Mouse (Mus musculus) MEL (cell line): ENCODE data around the gene Dmpk. TPM values are rescaled to one million over a fixed set of nuclear protein-coding genes. Genes with fewer than 3 reads are reported as not detected.

ENCODE experiments used
- DNase-seq: peaks from one replicate; pipeline ENCODE4 v3.0.0; 2011; ENCODE audit warnings: low read depth, low spot score
- H3K27ac ChIP-seq: 2 replicates; pipeline ENCODE4 v1.5.1; 2012; ENCODE audit warnings: low read depth, mild to moderate bottlenecking, control low read depth, low read length, moderate library complexity; ENCODE audit not compliant: control insufficient read depth
- H3K27me3 ChIP-seq, 2 experiments: fragments of 150-350 bp in 1 of 2; sonication (generic) in 1 of 2; 2 replicates each; pipeline ENCODE4 v1.6.1; 2012; ENCODE audit warnings: low read length in 2 of 2, mild to moderate bottlenecking in 2 of 2, improper control_type of control experiment in 1 of 2, moderate library complexity in 1 of 2; ENCODE audit not compliant: insufficient read depth in 2 of 2, control insufficient read depth in 1 of 2
- H3K36me3 ChIP-seq, 2 experiments: 2 replicates each; pipeline ENCODE4 v1.6.1; 2012 to 2014; ENCODE audit warnings: low read length in 2 of 2, improper control_type of control experiment in 1 of 2, inconsistent platforms in 1 of 2, mild to moderate bottlenecking in 1 of 2; ENCODE audit not compliant: insufficient read depth in 2 of 2, control insufficient read depth in 1 of 2
- H3K4me1 ChIP-seq, 2 experiments: fragments of 150-350 bp in 1 of 2; sonication (generic) in 1 of 2; 2 replicates each; pipeline ENCODE4 v1.6.1; 2012; ENCODE audit warnings: low read length in 2 of 2, improper control_type of control experiment in 1 of 2, mild to moderate bottlenecking in 1 of 2; ENCODE audit not compliant: insufficient read depth in 2 of 2, control insufficient read depth in 1 of 2
- H3K4me3 ChIP-seq, 2 experiments: fragments of 150-350 bp in 1 of 2; sonication (generic) in 1 of 2; 2 replicates each; pipeline ENCODE4 v1.5.1; 2012; ENCODE audit warnings: low read depth in 2 of 2, low read length in 2 of 2, mild to moderate bottlenecking in 2 of 2, moderate library complexity in 2 of 2, control low read depth in 1 of 2, improper control_type of control experiment in 1 of 2; ENCODE audit not compliant: control insufficient read depth in 1 of 2, insufficient read depth in 1 of 2
- H3K79me2 ChIP-seq: 2 replicates; pipeline ENCODE4 v1.6.1; 2012; ENCODE audit warnings: mild to moderate bottlenecking, low read length, moderate library complexity; ENCODE audit not compliant: control insufficient read depth, poor library complexity, insufficient read depth
- H3K9ac ChIP-seq: 2 replicates; pipeline ENCODE4 v1.6.1; 2012; ENCODE audit warnings: low read depth, mild to moderate bottlenecking, control low read depth, low read length, moderate library complexity; ENCODE audit not compliant: control insufficient read depth, poor library complexity, severe bottlenecking
- H3K9me3 ChIP-seq: fragments of 150-350 bp; sonication (generic); replicated peaks from 2 replicates; pipeline ENCODE4 v1.6.1; 2012; ENCODE audit warnings: mild to moderate bottlenecking, low read length, improper control_type of control experiment, moderate library complexity; ENCODE audit not compliant: insufficient read depth
- BHLHE40 ChIP-seq: IDR thresholded peaks from 2 replicates; pipeline ENCODE4 v1.6.1; 2012; ENCODE audit warnings: low read depth, mild to moderate bottlenecking, inconsistent platforms, low read length, improper control_type of control experiment, borderline replicate concordance
- CHD1 ChIP-seq: IDR thresholded peaks from 2 replicates; pipeline ENCODE4 v1.6.1; 2012; ENCODE audit warnings: low read depth, mild to moderate bottlenecking, inconsistent platforms, low read length, improper control_type of control experiment
- CHD2 ChIP-seq: IDR thresholded peaks from 2 replicates; pipeline ENCODE4 v1.6.1; 2011; ENCODE audit warnings: low read length, improper control_type of control experiment
- CTCF ChIP-seq, 3 experiments: IDR thresholded peaks in 2 of 3; conservative IDR thresholded peaks in 1 of 3; 2 replicates each; pipeline ENCODE4 v1.5.1; 2011 to 2012; ENCODE audit warnings: low read length in 3 of 3, low read depth in 2 of 3, mild to moderate bottlenecking in 2 of 3, improper control_type of control experiment in 1 of 3, inconsistent platforms in 1 of 3, mixed read lengths in 1 of 3, moderate library complexity in 1 of 3; ENCODE audit not compliant: control insufficient read depth in 1 of 3, insufficient read depth in 1 of 3, poor library complexity in 1 of 3, severe bottlenecking in 1 of 3
- E2F4 ChIP-seq: IDR thresholded peaks from 2 replicates; pipeline ENCODE4 v1.6.1; 2011; ENCODE audit warnings: low read depth, low read length, improper control_type of control experiment, borderline replicate concordance
- EP300 ChIP-seq, 2 experiments: IDR thresholded peaks; 2 replicates each; pipeline ENCODE4 v1.6.1; 2011; ENCODE audit warnings: improper control_type of control experiment in 2 of 2, low read length in 2 of 2, low read depth in 1 of 2, mild to moderate bottlenecking in 1 of 2
- ETS1 ChIP-seq: IDR thresholded peaks from 2 replicates; pipeline ENCODE4 v1.6.1; 2012; ENCODE audit warnings: low read depth, mild to moderate bottlenecking, inconsistent platforms, low read length, improper control_type of control experiment, moderate library complexity
- GATA1 ChIP-seq: IDR thresholded peaks from 2 replicates; pipeline ENCODE4 v1.6.1; 2011; ENCODE audit warnings: low read depth, low read length, improper control_type of control experiment
- HCFC1 ChIP-seq: IDR thresholded peaks from 2 replicates; pipeline ENCODE4 v1.6.1; 2012; ENCODE audit warnings: low read depth, mild to moderate bottlenecking, inconsistent platforms, low read length, improper control_type of control experiment, moderate library complexity
- JUND ChIP-seq: IDR thresholded peaks from 2 replicates; pipeline ENCODE4 v1.6.1; 2011; ENCODE audit warnings: low read depth, mild to moderate bottlenecking, improper control_type of control experiment, low read length
- MAFK ChIP-seq: IDR thresholded peaks from 2 replicates; pipeline ENCODE4 v1.6.1; 2011; ENCODE audit warnings: low read depth, mild to moderate bottlenecking, low read length, improper control_type of control experiment, borderline replicate concordance
- MAX ChIP-seq: IDR thresholded peaks from 2 replicates; pipeline ENCODE4 v1.6.1; 2011; ENCODE audit warnings: low read length, improper control_type of control experiment
- MAZ ChIP-seq: IDR thresholded peaks from 2 replicates; pipeline ENCODE4 v1.6.1; 2012; ENCODE audit warnings: low read depth, mild to moderate bottlenecking, inconsistent platforms, low read length, improper control_type of control experiment
- MEF2A ChIP-seq: IDR thresholded peaks from 2 replicates; pipeline ENCODE4 v1.6.1; 2014; ENCODE audit warnings: low read depth, mild to moderate bottlenecking, inconsistent platforms, low read length, improper control_type of control experiment; ENCODE audit not compliant: poor library complexity, insufficient replicate concordance, severe bottlenecking; ENCODE audit errors: extremely low read depth
- MXI1 ChIP-seq: IDR thresholded peaks from 2 replicates; pipeline ENCODE4 v1.6.1; 2011; ENCODE audit warnings: mild to moderate bottlenecking, low read depth, low read length, improper control_type of control experiment
- MYB ChIP-seq: IDR thresholded peaks from 2 replicates; pipeline ENCODE4 v1.6.1; 2011; ENCODE audit warnings: mild to moderate bottlenecking, low read depth, low read length, improper control_type of control experiment
- MYC ChIP-seq: IDR thresholded peaks from 2 replicates; pipeline ENCODE4 v1.6.1; 2011; ENCODE audit warnings: low read depth, mild to moderate bottlenecking, low read length, improper control_type of control experiment, moderate library complexity
- NELFE ChIP-seq: IDR thresholded peaks from 2 replicates; pipeline ENCODE4 v1.6.1; 2011; ENCODE audit warnings: low read depth, low read length, improper control_type of control experiment
- NRF1 ChIP-seq: IDR thresholded peaks from 2 replicates; pipeline ENCODE4 v1.6.1; 2014; ENCODE audit warnings: low read depth, mild to moderate bottlenecking, inconsistent platforms, low read length, improper control_type of control experiment, moderate library complexity; ENCODE audit not compliant: poor library complexity, insufficient read depth, severe bottlenecking
- POLR2AphosphoS2 ChIP-seq: IDR thresholded peaks from 2 replicates; pipeline ENCODE4 v1.6.1; 2011; ENCODE audit warnings: low read length, improper control_type of control experiment
- POLR2AphosphoS5 ChIP-seq: IDR thresholded peaks from 2 replicates; pipeline ENCODE4 v1.6.1; 2012; ENCODE audit warnings: low read depth, borderline replicate concordance, mild to moderate bottlenecking, inconsistent platforms, low read length, moderate library complexity, mixed read lengths
- RAD21 ChIP-seq: IDR thresholded peaks from 2 replicates; pipeline ENCODE4 v1.6.1; 2011; ENCODE audit warnings: mild to moderate bottlenecking, low read depth, low read length, improper control_type of control experiment
- RCOR1 ChIP-seq: IDR thresholded peaks from 2 replicates; pipeline ENCODE4 v1.6.1; 2012; ENCODE audit warnings: low read depth, mild to moderate bottlenecking, inconsistent platforms, low read length, improper control_type of control experiment
- SIN3A ChIP-seq: IDR thresholded peaks from 2 replicates; pipeline ENCODE4 v1.6.1; 2012; ENCODE audit warnings: low read length, improper control_type of control experiment, inconsistent platforms
- SMC3 ChIP-seq: IDR thresholded peaks from 2 replicates; pipeline ENCODE4 v1.6.1; 2011; ENCODE audit warnings: low read depth, low read length, improper control_type of control experiment
- TAL1 ChIP-seq: IDR thresholded peaks from 2 replicates; pipeline ENCODE4 v1.6.1; 2012; ENCODE audit warnings: mild to moderate bottlenecking, inconsistent platforms, low read length, moderate library complexity, mixed read lengths
- TBP ChIP-seq: IDR thresholded peaks from 2 replicates; pipeline ENCODE4 v1.8.0; 2011; ENCODE audit warnings: low read depth, low read length, improper control_type of control experiment
- TCF12 ChIP-seq: IDR thresholded peaks from 2 replicates; pipeline ENCODE4 v1.6.1; 2014; ENCODE audit warnings: low read depth, mild to moderate bottlenecking, inconsistent platforms, low read length, improper control_type of control experiment, moderate library complexity
- UBTF ChIP-seq: IDR thresholded peaks from 2 replicates; pipeline ENCODE4 v1.6.1; 2012; ENCODE audit warnings: low read depth, mild to moderate bottlenecking, inconsistent platforms, low read length, improper control_type of control experiment, moderate library complexity, borderline replicate concordance; ENCODE audit not compliant: insufficient read depth
- USF1 ChIP-seq: IDR thresholded peaks from 2 replicates; pipeline ENCODE4 v1.6.1; 2014; ENCODE audit warnings: low read depth, mild to moderate bottlenecking, inconsistent platforms, low read length, improper control_type of control experiment, moderate library complexity
- USF2 ChIP-seq, 2 experiments: IDR thresholded peaks; 2 replicates each; pipeline ENCODE4 v1.6.1; 2011 to 2012; ENCODE audit warnings: improper control_type of control experiment in 2 of 2, low read length in 2 of 2, borderline replicate concordance in 1 of 2, inconsistent platforms in 1 of 2, low read depth in 1 of 2, mild to moderate bottlenecking in 1 of 2; ENCODE audit not compliant: insufficient read depth in 1 of 2
- ZC3H11A ChIP-seq: IDR thresholded peaks from 2 replicates; pipeline ENCODE4 v1.6.1; 2012; ENCODE audit warnings: low read depth, mild to moderate bottlenecking, inconsistent platforms, low read length, improper control_type of control experiment
- ZKSCAN1 ChIP-seq: IDR thresholded peaks from 2 replicates; pipeline ENCODE4 v1.6.1; 2012; ENCODE audit warnings: low read depth, mild to moderate bottlenecking, inconsistent platforms, low read length, improper control_type of control experiment, moderate library complexity
- ZMIZ1 ChIP-seq: IDR thresholded peaks from 2 replicates; pipeline ENCODE4 v1.6.1; 2012; ENCODE audit warnings: low read depth, mild to moderate bottlenecking, inconsistent platforms, low read length, improper control_type of control experiment, moderate library complexity
- ZNF384 ChIP-seq: IDR thresholded peaks from 2 replicates; pipeline ENCODE4 v1.6.1; 2012; ENCODE audit warnings: low read depth, mild to moderate bottlenecking, inconsistent platforms, low read length, improper control_type of control experiment
- polyA plus RNA-seq, 2 experiments: library from polyadenylated mRNA; stranded (reverse) in 1 of 2; unstranded in 1 of 2; fragments of >175 nt in 1 of 2; fragments of >200 nt in 1 of 2; gene quantifications; 2 replicates each; pipeline versions ENCODE4 v1.2.1 to v1.2.4; 2012; ENCODE audit warnings: low replicate concordance in 2 of 2, low read depth in 1 of 2; ENCODE audit not compliant: insufficient read length in 2 of 2, insufficient read depth in 1 of 2, missing spikeins in 1 of 2
- total RNA-seq: library from RNA; depleted of rRNA; stranded (reverse); fragments of 300-350 nt; gene quantifications from 2 replicates; pipeline ENCODE4 v1.2.3, GENCODE M21; 2012

Dmpk gene
- total and polyA plus RNA-seq, 3 experiments, result 5.4 to 29.3 TPM; not detected in 1

GRCm38 (mm10) chr7:19093537-19094385, 10.1 kb downstream of the Dmpk start:
- Histone ChIP-seq H3K9ac (peak overlapping the region; percentile 94), H3K4me3 (peak overlapping the region; percentile 58 to 72), H3K4me1 (peaks cover 0 to 9% of the 10 kb centered on the region in 2 experiments; a peak in 3 of 4 replicates), H3K9me3 (no peaks in the 10 kb centered on the region), H3K27ac (peak overlapping the region; percentile 86), H3K27me3 (no peaks in the 10 kb centered on the region), H3K36me3 (no peaks in the 10 kb centered on the region), H3K79me2 (peaks cover 8% of the 10 kb centered on the region; the same call in 1 of the 2 replicates)
- DNase-seq, result peak; percentile 98
- TF ChIP-seq MYB (no peak), POLR2AphosphoS2 (peak; percentile 82), MAZ (peak; percentile 90), SIN3A (peak; percentile 84), ZNF384 (peak; percentile 60; the same call in 1 of the 2 replicates), GATA1 (no peak), TAL1 (no peak), RAD21 (no peak), BHLHE40 (no peak), ZMIZ1 (peak; percentile 42; the same call in 1 of the 2 replicates), POLR2AphosphoS5 (no peak), JUND (no peak), USF2 (IDR thresholded peaks at IDR 0.05; ENCODE audit: borderline replicate concordance in 1 of 2, insufficient read depth in 1 of 2, low read depth in 1 of 2, low read length in 2 of 2) (no peak), HCFC1 (peak; percentile 76), UBTF (no peak), CTCF (IDR thresholded peaks at IDR 0.05 in 2 of 3, conservative IDR thresholded peaks at IDR 0.05 in 1 of 3; ENCODE audit: control insufficient read depth in 1 of 3, insufficient read depth in 1 of 3, low read depth in 2 of 3, low read length in 3 of 3, poor library complexity in 1 of 3, severe bottlenecking in 1 of 3) (no peak), CHD1 (no peak), NRF1 (peak; percentile 91), MXI1 (peak; percentile 20; the same call in 1 of the 2 replicates), TBP (no peak), E2F4 (no peak), ZKSCAN1 (no peak), CHD2 (peak; percentile 53), SMC3 (no peak), USF1 (no peak), ZC3H11A (no peak), MAX (no peak; the same call in 1 of the 2 replicates), MEF2A (no peak), MYC (no peak), MAFK (no peak), EP300 (IDR thresholded peaks at IDR 0.05; ENCODE audit: low read depth in 1 of 2, low read length in 2 of 2) (no peak), ETS1 (peak; percentile 94), TCF12 (no peak), NELFE (peak; percentile 76), RCOR1 (0 out of 2 replicates have a peak, but pooled peaks have one; percentile 4)
